Mouse (Mus musculus): ENCODE results near the gene Apeh. TPM values are rescaled to one million over a fixed set of nuclear protein-coding genes. Genes with fewer than 3 reads are reported as not detected.
"Not testable (repeated sequence)": the region's sequence is repeated elsewhere in the genome, so short reads cannot be mapped to it uniquely, and the experiment has no call there.

Gene Apeh
- 10 to 100 TPM; 33.9 to 36.6 TPM for total RNA-seq (2021)
- long read RNA-seq, experiment 1, transcript Apeh-206 (22 exons, 2,518 nt): major isoform, 25 of 40 reads
- long read RNA-seq, experiment 1, partial matches to known transcripts: 7 of 40 reads
- long read RNA-seq, experiment 1, other reads (novel, unspliced or antisense): 8 of 40 reads
- long read RNA-seq, experiment 2, transcript Apeh-206 (22 exons, 2,518 nt): major isoform, 33 of 45 reads
- long read RNA-seq, experiment 2, partial matches to known transcripts: 9 of 45 reads
- long read RNA-seq, experiment 2, other reads (novel, unspliced or antisense): 3 of 45 reads

DNA sequence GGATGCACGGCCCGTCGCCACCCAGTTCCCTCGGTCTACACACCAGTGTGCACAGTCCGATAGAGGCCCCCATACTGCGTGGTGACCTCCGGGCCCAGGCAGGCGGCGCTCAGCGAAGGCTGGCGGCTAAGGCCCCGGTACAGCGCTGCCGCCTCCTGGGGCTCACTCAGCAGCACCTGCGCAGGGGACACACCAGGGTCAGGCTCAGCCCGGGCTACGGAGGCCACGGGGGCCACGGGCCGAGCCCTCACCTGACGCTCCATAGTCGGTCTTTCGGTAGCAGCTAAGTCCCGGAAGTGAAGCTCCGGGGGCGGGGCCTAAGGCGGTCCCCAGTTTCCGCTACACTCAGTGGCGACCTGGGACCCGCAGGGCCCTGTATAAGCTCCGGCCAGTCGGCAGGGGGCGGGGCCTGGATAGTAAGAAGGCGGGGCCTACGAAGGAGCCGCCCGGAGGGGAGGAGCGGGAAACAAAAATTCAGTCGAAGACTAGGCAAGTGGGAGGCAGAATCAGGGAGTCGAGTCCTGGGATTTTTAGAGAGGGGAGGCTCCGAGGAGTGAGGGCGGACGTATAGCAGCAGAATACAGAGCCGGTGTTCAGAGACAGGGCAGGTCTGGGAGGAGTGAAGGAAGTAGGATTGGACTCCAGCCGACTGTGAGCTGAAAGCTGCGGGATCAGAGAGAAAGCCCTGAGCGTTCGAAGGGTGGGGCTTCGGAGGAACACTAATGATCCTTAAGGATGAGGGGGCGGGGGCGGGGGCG is at the start of gene Apeh:
Apeh (minus strand) TSS at position 423 of the 758 bp plus-strand sequence.
- peak; percentile 96 for DNase-seq

DNA sequence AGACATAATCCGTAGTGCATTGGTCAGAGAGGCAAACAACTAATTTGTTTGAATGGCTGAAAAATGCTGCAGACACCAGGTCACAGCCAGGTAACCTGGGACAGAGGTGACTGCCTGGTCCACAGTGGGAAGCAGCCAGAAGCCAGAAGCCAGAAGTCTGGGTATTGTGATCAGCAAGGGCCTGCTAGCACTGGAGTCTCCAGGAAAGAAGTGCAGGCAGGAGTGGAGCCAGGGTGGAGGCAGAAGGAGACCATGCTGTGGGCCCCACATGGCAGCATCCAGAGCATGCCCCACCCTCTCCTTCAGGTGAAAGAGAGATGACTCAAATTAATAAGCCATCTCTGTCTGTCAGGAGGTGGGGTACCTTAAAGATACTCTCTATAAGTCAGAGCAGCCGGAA is 49.1 kb upstream of the Apeh start:
- no peak for DNase-seq

DNA sequence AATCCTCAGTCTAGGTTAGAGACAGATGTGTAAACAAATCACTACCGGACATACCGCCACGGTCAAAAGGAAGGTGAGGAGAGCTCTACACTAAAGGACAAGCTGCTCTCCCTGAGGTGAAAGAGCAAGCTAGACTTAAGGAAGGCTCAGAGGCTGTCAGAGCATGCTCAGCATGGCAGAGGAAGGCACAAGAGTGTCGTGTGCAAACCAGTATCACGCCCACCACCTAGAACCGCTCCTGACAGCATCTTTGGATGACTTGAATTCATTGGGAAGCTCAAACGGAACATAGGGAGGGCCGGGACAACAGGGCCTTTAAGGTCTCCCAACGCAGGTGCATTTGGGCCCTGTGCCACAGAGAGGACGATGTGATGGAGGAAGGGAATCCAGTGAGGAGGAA is 47.0 kb upstream of the Apeh start:
- DNase-seq: no peak

DNA sequence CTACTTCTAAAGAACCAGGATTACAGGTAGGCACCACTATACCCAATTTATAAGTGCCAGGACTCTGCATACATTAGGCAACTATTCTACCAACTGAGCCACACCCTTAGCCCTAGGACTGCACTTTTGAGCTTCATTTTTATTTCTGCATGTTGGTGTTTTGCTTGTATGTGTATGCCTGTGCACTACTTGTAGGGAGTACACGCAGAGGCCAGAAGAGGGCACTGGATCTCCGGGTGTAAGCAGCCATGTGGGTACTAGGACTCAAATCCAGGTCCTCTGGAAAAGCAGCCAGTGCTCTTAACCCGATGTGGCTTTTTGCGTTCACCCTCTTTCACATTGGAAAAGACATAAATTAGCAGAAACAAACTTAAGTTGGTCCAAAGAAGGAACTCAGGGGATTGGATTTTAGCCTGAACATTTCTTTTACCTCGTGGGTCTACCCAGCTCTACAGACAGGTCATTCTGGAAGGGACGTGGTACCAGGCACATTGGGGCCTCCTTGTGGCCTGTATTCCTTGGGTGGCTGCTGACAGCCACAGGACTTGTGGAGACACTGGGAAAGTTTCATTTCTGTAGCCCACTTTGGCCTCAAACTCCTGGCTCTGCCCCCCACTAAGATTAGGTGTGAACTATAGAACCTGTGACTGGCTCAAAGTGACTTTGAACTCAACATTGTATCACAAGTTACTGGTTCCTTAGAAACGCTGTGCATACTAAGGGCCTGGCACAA is 45.7 kb upstream of the Apeh start:
- no peak for DNase-seq

DNA sequence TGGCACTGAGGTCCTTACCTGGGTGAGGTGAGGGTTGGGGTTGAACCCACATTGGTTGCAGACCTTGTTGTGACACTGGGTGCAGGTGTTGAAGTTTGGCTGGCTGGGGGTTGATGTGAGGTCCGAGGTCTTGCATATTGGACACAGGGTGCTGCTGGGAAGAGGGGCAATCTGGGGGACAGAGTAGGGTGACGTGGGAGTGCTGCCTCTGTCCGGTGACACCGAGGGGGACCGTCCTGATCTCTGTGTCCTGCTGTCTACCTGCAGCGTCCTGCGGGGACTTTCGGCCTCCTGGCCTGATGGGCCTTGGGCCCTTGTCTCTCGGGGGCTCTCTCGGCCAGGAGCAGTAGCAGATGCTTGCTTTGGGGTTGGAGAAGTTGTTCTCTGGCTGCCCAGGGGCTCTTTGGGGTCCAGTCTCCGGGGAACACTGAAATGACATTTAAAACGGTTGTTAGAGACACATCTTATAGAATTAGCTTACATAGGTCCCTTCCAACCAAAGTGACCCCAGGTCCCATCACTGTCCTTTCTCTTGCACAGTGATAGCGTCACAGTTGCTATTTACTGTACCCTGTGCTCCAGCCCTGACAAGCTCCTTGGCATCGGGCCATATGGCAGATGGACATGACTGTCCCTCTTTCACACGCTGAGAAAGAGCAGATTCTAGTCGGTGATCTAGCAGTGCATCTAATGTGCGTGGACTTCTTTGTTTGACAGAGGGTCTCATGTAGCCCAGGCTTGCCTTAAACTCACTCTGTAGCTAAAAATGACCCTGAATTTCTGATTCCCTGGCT is 45.0 kb upstream of the Apeh start:
- no peak for DNase-seq

DNA sequence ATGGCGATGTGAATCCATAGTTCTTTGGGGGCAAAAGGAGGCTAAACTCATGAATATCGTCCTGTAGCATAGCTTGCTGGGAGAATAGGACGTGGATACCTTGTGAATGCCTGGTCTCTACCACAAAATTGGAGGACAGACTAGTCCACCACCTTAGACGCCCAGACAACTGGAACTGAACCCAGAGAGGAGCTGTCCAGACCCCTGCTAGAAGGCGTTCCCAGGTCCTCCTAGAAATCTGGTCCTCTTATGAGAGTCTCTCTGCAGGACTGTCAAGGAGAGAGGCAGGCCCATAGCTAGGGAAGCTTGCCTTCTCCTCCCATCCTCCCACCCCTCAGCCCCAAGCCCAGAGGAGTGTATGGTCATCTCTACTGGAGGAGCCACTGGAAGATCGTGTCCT is 43.7 kb upstream of the Apeh start:
- no peak for DNase-seq

DNA sequence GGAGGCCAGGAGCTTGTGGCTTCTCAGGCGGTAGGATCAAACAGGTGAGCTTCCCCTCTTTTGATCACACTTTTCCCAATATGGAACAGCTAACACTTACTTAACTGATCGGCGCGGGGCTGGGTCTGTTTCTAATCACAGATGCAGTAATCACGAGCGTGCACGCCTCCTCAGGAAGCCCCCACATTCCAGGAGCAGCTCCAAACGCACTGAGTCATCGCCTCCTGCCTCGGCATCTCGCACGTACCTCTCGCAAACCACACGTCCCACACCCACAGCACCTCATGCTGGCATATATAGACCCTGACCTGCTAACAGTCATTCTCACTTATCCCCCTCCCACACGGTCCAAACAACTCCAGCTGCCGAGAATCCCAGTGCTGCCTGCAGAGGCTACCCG is 43.1 kb upstream of the Apeh start:
- DNase-seq: no peak

DNA sequence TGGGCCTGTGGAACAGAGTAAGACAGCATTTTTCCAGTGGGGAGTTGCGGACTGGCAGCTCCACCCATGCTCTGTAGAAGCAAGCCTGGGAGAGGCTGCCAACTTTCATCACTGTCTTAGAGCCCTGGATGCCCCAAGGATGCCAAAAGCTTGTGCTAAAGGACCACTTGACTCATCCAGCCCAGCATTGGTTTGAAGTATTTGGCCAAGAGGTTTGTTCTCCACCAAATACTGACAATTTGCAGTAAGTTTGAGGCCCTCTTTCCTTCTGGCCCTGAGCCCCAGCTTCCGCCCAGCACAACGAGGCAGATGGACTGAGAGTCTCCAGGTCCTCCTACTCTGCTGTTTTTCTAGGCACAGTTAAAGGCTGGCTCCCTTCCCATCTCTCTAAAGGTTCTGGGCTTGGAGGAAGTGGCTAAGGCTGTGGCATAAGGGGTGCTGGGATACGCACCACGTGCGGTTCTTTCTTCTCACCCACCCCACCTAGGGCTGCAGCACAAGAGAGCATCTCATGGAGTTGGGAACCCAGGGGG is 42.6 kb upstream of the Apeh start:
- no peak for DNase-seq

DNA sequence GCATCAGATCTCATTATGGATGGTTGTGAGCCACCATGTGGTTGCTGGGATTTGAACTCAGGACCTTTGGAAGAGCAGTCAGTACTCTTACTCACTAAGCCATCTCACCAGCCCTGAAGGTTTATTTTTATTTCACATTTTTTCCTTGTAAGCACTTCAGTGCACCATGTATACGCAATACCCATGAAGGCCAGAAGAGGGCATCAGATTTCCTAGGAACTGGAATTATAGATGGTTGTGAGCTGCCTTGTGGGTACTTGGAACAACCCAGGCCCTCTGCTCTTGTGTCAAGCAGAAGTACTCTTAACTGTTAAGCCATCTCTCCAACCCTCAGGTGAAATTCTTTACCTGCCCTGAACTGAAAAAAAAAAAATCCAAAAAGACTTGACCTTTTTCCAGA is 41.8 kb upstream of the Apeh start:
- no peak for DNase-seq

DNA sequence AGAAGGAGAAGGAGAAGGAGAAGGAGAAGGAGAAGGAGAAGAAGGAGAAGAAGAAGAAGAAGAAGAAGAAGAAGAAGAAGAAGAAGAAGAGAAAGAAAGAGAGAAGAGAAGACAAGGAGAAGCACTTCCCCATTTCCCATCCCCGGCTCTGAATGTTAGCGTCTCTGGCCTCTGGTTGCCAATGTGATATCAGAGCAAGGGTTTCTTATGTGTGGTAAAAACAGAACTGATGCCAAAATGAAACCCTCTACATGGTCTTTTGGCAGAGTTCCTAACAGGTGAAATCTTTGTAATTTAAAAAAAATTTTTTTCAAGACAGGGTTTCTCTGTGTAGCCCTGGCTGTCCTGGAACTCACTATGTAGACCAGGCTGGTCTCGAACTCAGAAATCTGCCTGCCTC is 41.3 kb upstream of the Apeh start:
- not testable (repeated sequence) for DNase-seq

DNA sequence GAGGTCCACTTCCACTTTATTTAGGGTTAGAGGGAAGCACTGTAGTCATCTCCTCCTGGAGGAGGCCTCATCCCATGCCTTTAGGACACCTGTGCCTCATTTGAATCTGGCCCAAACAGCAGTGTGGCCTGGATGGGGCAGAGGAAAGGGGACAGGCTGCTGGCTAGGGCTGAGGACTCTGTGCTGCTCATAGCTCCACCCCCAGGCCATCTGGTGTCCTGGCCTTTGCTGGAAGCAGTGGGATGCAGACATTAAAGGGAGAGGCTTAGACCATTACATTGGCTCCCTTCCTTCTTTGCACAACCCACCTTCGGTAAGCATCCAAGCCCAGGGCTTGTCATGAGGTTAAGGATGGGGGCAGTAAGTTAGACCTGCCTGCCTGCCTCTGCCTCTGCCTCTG is 39.1 kb upstream of the Apeh start:
- DNase-seq: no peak

DNA sequence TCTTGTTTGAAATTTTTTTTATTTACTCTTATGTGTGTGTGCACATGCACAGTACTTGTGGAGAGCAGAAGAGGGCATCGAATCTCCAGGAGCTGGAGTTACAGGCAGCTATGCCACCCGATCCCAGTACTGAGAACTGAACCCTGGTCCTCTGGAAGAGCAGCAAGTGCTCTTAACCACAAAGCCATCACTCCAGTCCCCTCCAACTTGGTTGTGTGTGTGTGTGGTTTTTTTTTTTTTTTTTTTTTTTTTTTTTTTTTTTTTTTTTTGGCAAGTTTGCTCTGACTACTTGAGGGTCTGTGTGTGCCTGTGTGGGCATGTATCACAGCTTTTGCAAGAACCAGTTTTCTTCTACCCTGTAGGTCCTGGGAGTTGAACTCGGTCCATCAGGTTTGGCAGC is 38.0 kb upstream of the Apeh start:
- DNase-seq: no peak

DNA sequence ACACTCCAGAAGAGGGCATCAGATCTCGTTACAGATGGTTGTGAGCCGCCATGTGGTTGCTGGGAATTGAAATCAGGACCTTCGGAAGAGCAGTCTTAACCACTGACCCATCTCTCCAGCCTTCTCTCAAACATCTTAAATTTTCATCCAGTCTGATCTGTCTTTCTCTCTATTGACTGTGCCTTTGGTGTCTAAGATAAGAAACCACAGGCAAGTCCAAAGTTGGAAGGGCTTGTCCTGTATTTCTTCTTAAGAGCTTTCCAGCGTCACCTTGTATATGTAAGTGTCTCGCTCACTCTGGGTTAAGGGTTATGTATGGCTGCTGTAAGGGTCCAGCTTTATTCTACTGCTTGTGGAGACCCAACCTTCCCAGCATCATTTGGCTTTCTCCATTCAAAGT is 37.1 kb upstream of the Apeh start:
- DNase-seq: no peak

DNA sequence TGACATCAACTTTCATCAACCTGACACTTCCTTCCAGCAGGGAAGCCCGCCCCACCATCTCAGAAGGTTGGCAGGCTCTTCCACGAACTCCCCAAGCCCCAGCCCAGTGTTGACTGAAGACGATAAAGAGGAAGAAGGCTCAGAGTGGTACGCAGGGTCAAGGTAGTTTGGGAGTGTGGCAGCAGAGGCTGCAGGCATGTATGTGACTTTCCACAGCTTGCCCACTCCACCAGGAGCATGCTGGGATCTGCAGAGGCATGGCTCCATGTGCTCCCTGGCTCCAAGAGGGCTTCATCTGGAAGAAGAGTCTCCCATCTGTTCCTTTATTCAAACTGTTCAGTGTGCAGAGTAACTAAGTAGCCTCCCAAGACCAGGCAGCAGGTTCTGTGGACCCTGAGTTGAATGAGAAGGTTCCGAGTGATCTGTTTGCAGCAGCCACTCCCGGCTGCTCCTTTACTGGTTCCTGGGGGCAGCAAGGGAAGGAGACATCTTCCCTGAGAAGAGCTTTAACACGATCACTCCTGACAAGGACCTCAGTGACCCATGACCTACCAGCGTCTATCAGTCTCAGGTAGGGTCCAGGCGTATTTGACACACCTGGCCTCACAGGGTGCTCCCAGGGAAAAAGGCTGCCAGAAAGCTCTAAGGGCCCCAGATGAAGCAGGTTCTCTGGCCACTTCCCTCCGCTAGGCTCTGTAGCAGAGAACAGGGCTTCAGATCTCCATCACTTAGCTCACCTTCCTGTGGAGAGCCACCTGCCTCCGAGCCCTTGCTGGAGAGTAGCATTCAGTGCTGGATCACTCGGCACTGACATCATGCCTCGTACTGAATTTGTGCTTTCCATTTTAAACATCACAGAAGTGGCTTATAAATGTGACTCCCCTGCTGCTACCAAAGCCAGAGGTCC is 34.9 kb upstream of the Apeh start:
- no peak for DNase-seq

DNA sequence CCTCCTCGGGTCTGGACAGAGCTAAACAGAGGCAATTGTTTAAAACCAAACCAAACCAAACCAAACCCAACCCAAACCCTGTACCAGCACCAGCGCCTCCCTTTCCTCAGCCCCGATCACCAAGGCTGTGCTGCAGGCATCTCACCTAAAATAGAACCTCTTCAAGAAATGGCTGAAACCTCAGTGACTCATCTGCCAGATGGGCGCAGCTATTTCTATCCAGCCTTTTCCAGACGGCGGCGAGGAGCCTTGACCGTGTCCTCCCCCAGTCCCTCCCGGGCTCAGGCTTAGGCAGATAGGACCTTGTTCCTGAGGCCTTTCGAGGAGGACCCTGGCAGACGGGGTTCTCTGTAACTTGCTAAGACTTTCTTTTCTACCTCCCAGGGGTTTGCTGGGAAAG is 33.8 kb upstream of the Apeh start:
- DNase-seq: no peak

DNA sequence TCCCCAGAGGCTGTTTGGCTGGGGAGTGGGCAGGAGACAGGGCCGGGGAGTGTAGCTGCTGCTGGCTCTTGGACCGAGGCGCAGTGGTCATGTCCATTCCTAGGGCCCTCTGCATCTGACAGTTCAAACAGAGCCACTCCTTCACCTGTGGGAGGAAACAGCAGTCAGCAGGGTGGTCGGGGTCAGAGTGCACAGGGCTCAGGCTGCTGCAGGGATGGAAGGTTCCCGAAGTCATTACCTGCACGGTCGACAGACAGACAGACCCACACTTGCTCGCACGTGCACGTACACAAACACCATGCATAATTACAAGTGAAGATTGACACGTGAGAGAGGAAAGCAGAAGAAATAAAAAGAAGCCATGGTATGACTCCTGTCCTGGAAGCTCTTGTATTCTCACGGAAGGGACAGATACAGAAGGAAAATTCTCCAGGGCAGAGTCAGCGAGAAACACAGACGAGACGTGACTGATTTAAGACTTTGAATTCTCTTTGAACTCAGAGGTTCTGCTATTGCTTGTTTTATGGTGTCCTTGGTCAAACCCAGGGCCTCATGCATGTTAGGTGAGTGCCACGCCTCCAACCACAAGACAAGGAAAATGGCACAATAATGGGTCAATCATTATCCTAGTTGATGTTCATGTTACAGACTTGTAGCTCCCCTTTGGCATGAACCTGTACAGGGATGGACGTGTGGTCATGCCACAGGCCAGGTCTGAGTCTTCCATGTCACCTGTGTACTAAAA is 32.2 kb upstream of the Apeh start:
- no peak for DNase-seq

DNA sequence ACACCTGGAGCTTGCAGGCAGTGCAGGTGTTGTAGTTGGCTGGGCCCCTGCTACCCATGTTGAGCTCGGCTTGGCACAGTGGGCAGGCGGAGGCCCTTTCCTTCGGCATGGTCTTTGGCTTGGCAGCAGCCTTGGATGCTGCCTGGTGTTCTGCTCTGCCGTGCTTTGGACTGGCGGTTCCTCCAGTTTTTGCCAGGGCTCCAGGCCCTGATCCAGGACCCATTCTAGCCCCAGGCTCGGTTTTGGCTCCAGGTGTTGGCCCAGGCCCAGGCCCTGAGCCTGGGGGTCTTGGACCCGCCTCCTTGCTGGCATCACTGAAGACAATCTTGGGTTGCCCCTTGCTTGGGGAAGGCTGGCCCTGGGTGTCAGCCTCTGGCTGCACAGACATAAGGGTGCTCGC is 31.3 kb upstream of the Apeh start:
- no peak for DNase-seq

DNA sequence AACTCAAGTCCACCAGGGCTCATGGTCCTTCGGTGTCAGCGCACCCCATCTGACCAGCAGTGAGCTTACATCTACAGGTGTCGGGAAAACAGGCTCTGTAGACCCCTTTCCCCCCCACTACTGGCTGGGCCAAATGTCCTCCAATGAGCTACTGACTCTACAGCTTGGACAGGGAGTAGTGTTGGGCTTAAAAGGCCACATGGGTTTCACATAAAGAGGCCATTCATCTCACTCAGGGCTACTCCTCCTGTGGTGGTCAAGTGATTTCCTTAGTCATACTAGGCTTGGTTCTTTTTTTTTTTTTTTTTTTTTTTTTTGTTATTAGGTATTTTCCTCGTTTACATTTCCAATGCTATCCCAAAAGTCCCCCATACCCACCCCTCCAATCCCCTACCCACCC is 29.5 kb upstream of the Apeh start:
- DNase-seq: no peak

DNA sequence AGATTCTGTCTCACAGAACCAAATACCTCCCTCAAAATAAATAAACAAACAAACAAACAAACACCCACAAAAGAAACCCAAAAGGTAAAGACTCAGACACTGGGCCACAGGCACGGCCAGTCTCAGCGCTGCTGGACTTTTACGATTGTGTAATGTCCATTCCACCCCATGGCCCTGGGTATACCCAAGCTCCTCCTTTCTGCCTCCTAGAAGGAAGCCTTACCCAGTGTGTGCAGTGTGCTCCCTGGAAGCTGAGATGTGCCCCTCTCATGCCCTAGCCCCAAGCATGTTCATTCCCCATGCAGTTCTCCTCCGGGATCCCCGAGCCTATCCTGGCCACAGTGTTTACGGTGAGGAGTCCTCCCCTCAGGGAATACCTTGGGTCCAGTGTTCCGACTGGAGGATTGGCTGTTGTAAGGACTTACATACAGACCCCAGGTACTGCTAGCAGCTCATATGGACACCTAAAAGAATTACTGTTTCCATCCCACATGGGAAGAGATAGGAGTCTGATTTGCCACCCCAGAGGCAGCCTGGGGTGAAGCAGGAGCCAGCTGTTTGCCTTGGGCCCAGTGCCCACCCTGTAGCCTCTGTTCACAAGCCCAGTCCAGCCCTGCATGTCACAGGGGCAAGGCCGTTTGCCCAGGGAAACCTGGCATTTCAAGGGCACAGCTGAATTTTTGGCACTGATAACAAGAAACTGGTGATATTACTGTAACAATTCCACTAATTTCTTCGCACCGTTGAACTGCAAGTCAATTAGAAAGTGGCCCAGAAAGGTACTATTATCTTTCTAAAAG is 27.0 kb upstream of the Apeh start:
- peak; percentile 57 for DNase-seq

DNA sequence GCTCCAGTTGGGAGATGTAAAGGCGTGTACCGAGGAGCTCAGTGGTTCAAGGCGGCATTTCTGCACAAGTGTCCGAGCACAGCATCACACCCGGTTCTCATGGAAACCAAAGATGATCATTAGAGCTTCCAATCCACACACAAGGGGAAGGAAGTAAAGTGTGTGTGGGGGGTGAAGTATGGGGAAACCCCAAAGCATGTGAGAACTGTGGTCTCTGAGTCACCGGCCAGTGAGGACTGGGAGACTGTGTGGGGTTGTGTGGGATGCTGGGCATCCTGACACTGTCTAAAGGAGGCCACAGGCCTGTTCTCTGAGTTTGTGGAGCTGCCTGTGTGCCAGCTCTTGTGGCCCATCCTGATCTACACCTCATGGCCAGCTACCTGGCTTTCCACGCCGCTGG is 26.3 kb upstream of the Apeh start:
- DNase-seq: no peak

Data from gastrocnemius, postnatal 10 days (tissue).